Mouse (Mus musculus) ES-E14 (cell line): ENCODE results near the gene Btbd11. TPM values are rescaled to one million over a fixed set of nuclear protein-coding genes. Genes with fewer than 3 reads are reported as not detected.

Source experiments
- DNase-seq: peaks from one replicate; pipeline ENCODE4 v3.0.0-alpha.2; 2013; ENCODE audit warnings: low read depth, low spot score
- H3K27ac ChIP-seq: 2 replicates; pipeline ENCODE4 v1.5.1; 2012; ENCODE audit warnings: low read depth, mild to moderate bottlenecking, low read length, moderate library complexity, mixed read lengths; ENCODE audit not compliant: poor library complexity, insufficient read depth, severe bottlenecking
- H3K36me3 ChIP-seq: 2 replicates; pipeline ENCODE4 v1.6.1; 2012; ENCODE audit warnings: mild to moderate bottlenecking, low read length, moderate library complexity, mixed read lengths; ENCODE audit not compliant: control insufficient read depth, poor library complexity, insufficient read depth, severe bottlenecking
- H3K4me1 ChIP-seq, 2 experiments: fragments of 150-350 bp in 1 of 2; sonication (generic) in 1 of 2; 2 replicates each; pipeline ENCODE4 v1.6.1; 2012; ENCODE audit warnings: low read length in 2 of 2, mild to moderate bottlenecking in 1 of 2, mixed read lengths in 1 of 2; ENCODE audit not compliant: control insufficient read depth in 2 of 2, insufficient read depth in 2 of 2, poor library complexity in 1 of 2
- H3K4me3 ChIP-seq, 2 experiments: fragments of 150-350 bp in 1 of 2; sonication (generic) in 1 of 2; 2 replicates each; pipeline ENCODE4 v1.5.1; 2012; ENCODE audit warnings: low read length in 2 of 2, low read depth in 1 of 2, mild to moderate bottlenecking in 1 of 2, mixed read lengths in 1 of 2; ENCODE audit not compliant: insufficient read depth in 1 of 2, poor library complexity in 1 of 2, severe bottlenecking in 1 of 2
- H3K9ac ChIP-seq: 2 replicates; pipeline ENCODE4 v1.6.1; 2012; ENCODE audit warnings: low read depth, mild to moderate bottlenecking, low read length, mixed read lengths; ENCODE audit not compliant: poor library complexity, insufficient read depth, severe bottlenecking
- H3K9me3 ChIP-seq: fragments of 150-350 bp; sonication (generic); 2 replicates; pipeline ENCODE4 v1.6.1; 2012; ENCODE audit warnings: low read depth, mild to moderate bottlenecking, low read length; ENCODE audit not compliant: control insufficient read depth, insufficient read depth
- CHD2 ChIP-seq: IDR thresholded peaks from 2 replicates; pipeline ENCODE4 v1.6.1; 2014; ENCODE audit warnings: mild to moderate bottlenecking, low read depth, low read length, inconsistent platforms
- HCFC1 ChIP-seq: IDR thresholded peaks from 2 replicates; pipeline ENCODE4 v1.6.1; 2012; ENCODE audit warnings: low read length, inconsistent platforms, borderline replicate concordance; ENCODE audit not compliant: insufficient read depth
- MAFK ChIP-seq: IDR thresholded peaks from 2 replicates; pipeline ENCODE4 v1.6.1; 2014; ENCODE audit warnings: mild to moderate bottlenecking, low read depth, low read length, inconsistent platforms; ENCODE audit not compliant: insufficient read depth
- ZC3H11A ChIP-seq: IDR thresholded peaks from 2 replicates; pipeline ENCODE4 v1.6.1; 2012; ENCODE audit warnings: low read depth, mild to moderate bottlenecking, inconsistent platforms, low read length, borderline replicate concordance
- ZNF384 ChIP-seq: IDR thresholded peaks from 2 replicates; pipeline ENCODE4 v1.6.1; 2012; ENCODE audit warnings: low read depth, low read length, inconsistent platforms
- in situ Hi-C, 2 experiments: fragments of 600-800 bp; cut with MboI; formaldehyde crosslinking; loops; one replicate each; pipeline ENCODE4 v1.15.1; 2025; ENCODE audit warnings: low sequenced_read_pairs in 2 of 2, inconsistent platforms in 1 of 2; ENCODE audit not compliant: unreplicated experiment in 2 of 2
- total RNA-seq: library from RNA; depleted of rRNA; stranded (reverse); fragments of 300-350 nt; gene quantifications from 2 replicates; pipeline ENCODE4 v1.2.3, GENCODE M21; 2012

The Btbd11 gene
- total RNA-seq, 1 experiment = 9.9 TPM

GRCm38 (mm10) chr10:85468527-85468926 lies 81.9 kb downstream of the Btbd11 start:
- no peak for TF ChIP-seq ZC3H11A
- TF ChIP-seq ZNF384 = no peak
- no peak for TF ChIP-seq HCFC1
- no peak for TF ChIP-seq CHD2
- TF ChIP-seq MAFK = no peak
- in situ Hi-C loops = no loop called here
- Histone ChIP-seq H3K9ac (no peak overlapping the region), H3K9me3 (no peaks in the 10 kb centered on the region), H3K4me3 (no peak overlapping the region), H3K4me1 (peaks cover 15 to 16% of the 10 kb centered on the region in 2 experiments; a peak in 2 of 4 replicates), H3K27ac (no peak overlapping the region), H3K36me3 (no peaks in the 10 kb centered on the region)
- DNase-seq = no peak

GRCm38 (mm10) chr10:85469341-85469740 lies 82.7 kb downstream of the Btbd11 start:
- Histone ChIP-seq H3K36me3 (no peaks in the 10 kb centered on the region), H3K27ac (no peak overlapping the region), H3K4me3 (no peak overlapping the region), H3K9me3 (no peaks in the 10 kb centered on the region), H3K9ac (no peak overlapping the region), H3K4me1 (peaks cover 15 to 19% of the 10 kb centered on the region in 2 experiments; a peak in 2 of 4 replicates)
- DNase-seq = no peak
- TF ChIP-seq ZC3H11A (no peak), HCFC1 (no peak), ZNF384 (no peak), MAFK (no peak), CHD2 (no peak)
- in situ Hi-C loops = no loop called here

GRCm38 (mm10) chr10:85473265-85473664 lies 86.7 kb downstream of the Btbd11 start:
- Histone ChIP-seq H3K27ac (no peak overlapping the region), H3K36me3 (no peaks in the 10 kb centered on the region), H3K4me3 (no peak overlapping the region), H3K9me3 (no peaks in the 10 kb centered on the region), H3K9ac (no peak overlapping the region), H3K4me1 (peaks cover 6 to 8% of the 10 kb centered on the region in 2 experiments; a peak in 2 of 4 replicates)
- TF ChIP-seq HCFC1 (no peak), ZC3H11A (no peak), CHD2 (no peak), MAFK (no peak), ZNF384 (no peak)
- DNase-seq = no peak
- in situ Hi-C loops = no loop called here

GRCm38 (mm10) chr10:85473871-85474270 lies 87.3 kb downstream of the Btbd11 start:
- H3K9ac ChIP-seq = no peak overlapping the region
- in situ Hi-C loops = no loop called here
- peaks cover 6% of the 10 kb centered on the region in 2 experiments; a peak in 2 of 4 replicates for H3K4me1 ChIP-seq
- H3K4me3 ChIP-seq = no peak overlapping the region
- TF ChIP-seq MAFK (no peak), HCFC1 (no peak), CHD2 (no peak), ZC3H11A (no peak), ZNF384 (no peak)
- no peak for DNase-seq
- no peak overlapping the region for H3K27ac ChIP-seq
- no peaks in the 10 kb centered on the region for H3K36me3 ChIP-seq
- no peaks in the 10 kb centered on the region for H3K9me3 ChIP-seq
